Mouse (Mus musculus) small intestine, adult 2 months (tissue): Measurements from ENCODE around the gene Flnb. TPM values are rescaled to one million over a fixed set of nuclear protein-coding genes. Genes with fewer than 3 reads are reported as not detected.

Experiments used
- H3K27ac ChIP-seq: fragments of 200-500 bp; 2 replicates; pipeline ENCODE4 v1.5.1; 2012; ENCODE audit warnings: low read depth, low read length, control low read depth, inconsistent platforms; ENCODE audit not compliant: insufficient read depth
- H3K27me3 ChIP-seq: fragments of 200-500 bp; 2 replicates; pipeline ENCODE4 v1.6.1; 2012; ENCODE audit warnings: mild to moderate bottlenecking, moderate library complexity, low read length, inconsistent platforms; ENCODE audit not compliant: control insufficient read depth, insufficient read depth
- H3K36me3 ChIP-seq: fragments of 200-500 bp; 2 replicates; pipeline ENCODE4 v1.6.1; 2012; ENCODE audit warnings: mild to moderate bottlenecking, low read length, control low read depth, inconsistent platforms; ENCODE audit not compliant: control insufficient read depth, insufficient read depth
- H3K4me1 ChIP-seq: fragments of 200-500 bp; 2 replicates; pipeline ENCODE4 v1.6.1; 2012; ENCODE audit warnings: low read length, inconsistent platforms, mixed read lengths; ENCODE audit not compliant: control insufficient read depth, insufficient read depth, insufficient read length
- H3K4me3 ChIP-seq: fragments of 200-500 bp; 2 replicates; pipeline ENCODE4 v1.5.1; 2012; ENCODE audit warnings: low read depth, mild to moderate bottlenecking, control low read depth, inconsistent platforms, low read length, moderate library complexity
- CTCF ChIP-seq: fragments of 200-500 bp; IDR thresholded peaks from 2 replicates; pipeline ENCODE4 v1.5.1; 2012; ENCODE audit warnings: low read depth, mild to moderate bottlenecking, control low read depth, inconsistent platforms, low read length, moderate library complexity, mixed read lengths; ENCODE audit not compliant: insufficient replicate concordance, insufficient read length; ENCODE audit errors: extremely low read depth
- POLR2A ChIP-seq: fragments of 200-500 bp; IDR thresholded peaks from 2 replicates; pipeline ENCODE4 v1.6.1; 2012; ENCODE audit warnings: low read depth, mild to moderate bottlenecking, control low read depth, inconsistent platforms, low read length, moderate library complexity
- WGBS: fragments of 180-500 bp; shearing (Covaris S2); methylation state at CpG from one replicate; pipeline ENCODE4 v1.1.7; 2018; 5-methylcytosine and 5-hydroxymethylcytosine counted together
- polyA plus RNA-seq: library from polyadenylated mRNA; depleted of rRNA; stranded (reverse); fragments of >200 nt; gene quantifications from 2 replicates; pipeline ENCODE4 v1.2.3, GENCODE M21; 2012

Flnb gene
- polyA plus RNA-seq, 1 experiment = 54.8 TPM

DNA sequence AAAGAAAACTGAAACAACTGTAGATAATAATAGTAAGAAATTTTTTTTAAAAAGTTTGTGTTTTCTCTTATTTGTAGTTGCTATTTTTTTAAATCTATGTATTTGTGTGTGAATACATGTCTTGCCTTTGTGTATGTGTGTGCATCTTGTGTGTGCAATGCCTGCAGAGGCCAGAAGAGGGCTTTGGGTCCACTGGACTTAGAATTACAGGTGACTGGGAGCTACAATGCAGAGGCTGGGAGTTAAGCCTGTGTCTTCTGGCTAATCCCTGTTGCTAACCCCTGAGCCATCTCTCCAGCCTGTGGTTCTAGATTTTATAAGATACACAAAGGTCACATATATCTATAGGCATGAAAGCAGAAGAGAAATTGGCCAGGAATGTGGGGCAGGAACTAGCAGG, 17.1 kb upstream of the Flnb start:
- Histone ChIP-seq H3K27me3 (no peaks in the 10 kb centered on the region), H3K27ac (no peak overlapping the region), H3K36me3 (no peaks in the 10 kb centered on the region), H3K4me3 (no peak overlapping the region), H3K4me1 (peaks cover 9% of the 10 kb centered on the region; the same call in 1 of the 2 replicates)
- TF ChIP-seq POLR2A = no peak
- TF ChIP-seq CTCF = no peak

DNA sequence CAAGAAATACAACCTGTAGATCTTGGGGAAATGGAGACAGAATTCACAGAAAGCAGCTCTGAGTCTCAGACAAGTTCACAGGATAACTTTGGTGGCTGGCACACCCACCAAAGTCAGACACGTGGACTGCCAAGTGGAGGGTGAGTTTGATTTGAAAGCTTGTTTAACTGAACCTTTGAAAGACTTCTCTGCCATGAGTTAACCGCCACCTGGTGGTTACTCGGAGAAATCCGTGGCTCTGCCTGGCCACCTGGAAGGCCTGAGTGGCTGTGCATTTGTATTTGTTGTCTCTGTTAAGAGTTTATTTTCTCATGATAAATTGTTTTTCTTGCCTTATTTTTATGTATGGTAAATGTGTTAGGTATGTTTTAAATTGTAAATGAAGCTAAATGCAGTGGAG, 15.9 kb upstream of the Flnb start:
- H3K36me3 ChIP-seq = no peaks in the 10 kb centered on the region
- H3K4me1 ChIP-seq = peaks cover 9% of the 10 kb centered on the region; the same call in 1 of the 2 replicates
- WGBS = 3% methylated on average over 4 of the region's 4 CpGs
- H3K27me3 ChIP-seq = no peaks in the 10 kb centered on the region
- no peak overlapping the region for H3K27ac ChIP-seq
- no peak overlapping the region for H3K4me3 ChIP-seq
- no peak for TF ChIP-seq POLR2A
- peak; percentile 69; the same call in 1 of the 2 replicates for TF ChIP-seq CTCF

DNA sequence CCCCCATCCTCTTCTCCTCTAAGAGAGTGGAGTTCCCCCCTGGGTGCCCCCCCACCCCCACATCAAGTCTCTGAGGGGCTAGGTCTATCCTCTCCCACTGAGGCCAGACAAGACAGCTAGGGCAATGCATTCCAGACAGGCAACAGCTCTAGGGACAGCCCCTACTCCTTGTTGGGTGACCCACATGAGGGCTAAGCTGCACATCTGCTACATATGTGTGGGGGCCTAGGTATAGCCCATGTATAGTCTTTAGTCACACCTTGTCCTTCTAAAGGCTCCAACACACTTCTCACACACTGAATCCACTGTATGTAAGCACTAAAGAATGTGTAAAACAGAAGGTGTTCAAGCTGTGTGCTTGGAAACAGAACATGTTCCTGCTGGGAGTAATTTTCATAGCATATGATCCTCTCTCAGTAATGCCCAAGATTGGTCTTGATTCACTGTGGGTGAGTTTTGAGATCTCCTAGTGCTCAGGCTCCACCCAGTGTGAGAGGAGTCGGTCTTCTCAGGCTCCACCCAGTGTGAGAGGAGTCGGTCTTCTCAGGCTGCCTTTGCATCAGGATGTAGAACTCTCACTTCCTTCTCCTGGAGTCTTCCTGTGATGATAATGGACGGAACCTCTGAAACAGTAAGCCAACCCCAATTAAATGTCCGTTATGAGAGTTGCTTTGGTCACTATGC, 13.7 kb upstream of the Flnb start:
- no peaks in the 10 kb centered on the region for H3K27me3 ChIP-seq
- H3K36me3 ChIP-seq = no peaks in the 10 kb centered on the region
- H3K4me3 ChIP-seq = no peak overlapping the region
- WGBS = 35% methylated on average over 4 of the region's 4 CpGs
- H3K27ac ChIP-seq = no peak overlapping the region
- TF ChIP-seq CTCF (no peak), POLR2A (no peak)
- H3K4me1 ChIP-seq = peaks cover 24% of the 10 kb centered on the region; the same call in 1 of the 2 replicates

DNA sequence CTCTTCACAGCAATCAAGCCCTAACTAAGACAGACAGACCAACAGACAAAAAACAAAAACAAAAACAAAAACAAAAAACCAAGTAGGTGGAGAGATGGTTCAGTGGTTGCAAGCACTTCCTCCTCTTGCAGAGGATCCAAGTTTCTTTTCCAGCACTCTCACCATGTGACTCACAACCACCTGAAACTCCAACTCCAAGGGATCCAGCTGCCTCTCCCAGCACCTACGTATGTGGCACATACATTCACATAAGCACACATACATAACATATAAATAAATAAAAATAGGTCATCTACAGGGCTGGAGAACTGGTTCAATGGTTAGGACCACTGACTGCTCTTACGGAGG, 13.2 kb upstream of the Flnb start:
- no peak for TF ChIP-seq CTCF
- no peak for TF ChIP-seq POLR2A
- no peak overlapping the region for H3K4me3 ChIP-seq
- peaks cover 27% of the 10 kb centered on the region; the same call in 1 of the 2 replicates for H3K4me1 ChIP-seq
- no peaks in the 10 kb centered on the region for H3K36me3 ChIP-seq
- H3K27me3 ChIP-seq = no peaks in the 10 kb centered on the region
- H3K27ac ChIP-seq = no peak overlapping the region
- 88% methylated on average over 2 of the region's 2 CpGs for WGBS

DNA sequence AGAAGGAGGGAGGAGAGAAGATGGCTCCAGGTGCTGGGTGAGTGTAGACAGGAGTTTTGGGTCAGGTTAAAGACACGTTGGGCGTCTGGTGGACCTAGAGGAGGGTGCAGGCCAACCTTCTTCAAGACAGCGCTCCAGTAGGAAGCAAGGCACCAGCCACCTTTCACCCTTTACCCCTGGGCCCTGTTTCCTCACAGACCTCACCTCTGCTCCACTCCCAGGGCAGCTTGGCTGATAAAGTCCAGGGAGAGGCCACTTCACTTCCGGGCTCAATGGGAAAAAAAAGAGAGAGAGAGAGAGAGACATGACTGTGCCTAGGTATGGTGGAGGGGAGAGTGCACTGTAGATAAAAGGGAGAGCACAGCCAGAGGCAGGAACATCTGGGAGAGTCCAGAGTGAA, 10.0 kb upstream of the Flnb start:
- TF ChIP-seq POLR2A (no peak), CTCF (no peak)
- WGBS = 36% methylated on average over 4 of the region's 4 CpGs
- Histone ChIP-seq H3K27me3 (no peaks in the 10 kb centered on the region), H3K4me1 (peaks cover 23% of the 10 kb centered on the region; the same call in 1 of the 2 replicates), H3K4me3 (peak overlapping the region; percentile 17), H3K36me3 (no peaks in the 10 kb centered on the region), H3K27ac (peak overlapping the region; percentile 98)

DNA sequence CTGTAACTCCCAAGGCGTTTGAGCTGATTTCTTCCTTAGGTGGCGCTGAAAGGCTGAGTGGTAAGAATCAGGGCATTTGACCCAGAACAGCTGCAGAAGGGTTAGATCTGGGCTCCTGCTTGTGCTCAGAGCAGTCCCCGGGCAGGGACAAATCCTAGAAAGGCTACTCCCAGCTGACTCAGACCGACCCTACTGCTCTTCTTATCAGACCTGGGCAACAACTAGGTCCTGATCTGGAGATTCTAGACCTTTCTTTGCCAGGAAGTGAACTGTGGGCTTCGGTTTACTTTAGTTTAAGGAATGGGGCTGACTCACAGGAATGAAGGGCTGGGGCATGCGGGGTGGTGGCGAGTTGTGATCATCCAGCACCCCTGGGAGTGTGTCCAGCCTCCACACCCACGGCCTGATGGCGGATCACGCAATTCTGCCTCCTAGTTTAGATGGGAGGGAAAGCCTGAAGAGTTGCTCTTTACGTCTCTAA, 9.2 kb upstream of the Flnb start:
- TF ChIP-seq CTCF = no peak
- TF ChIP-seq POLR2A = no peak
- WGBS = 30% methylated on average over 11 of the region's 11 CpGs
- Histone ChIP-seq H3K27me3 (no peaks in the 10 kb centered on the region), H3K27ac (peak overlapping the region; percentile 98), H3K4me3 (peak overlapping the region; percentile 24), H3K36me3 (no peaks in the 10 kb centered on the region), H3K4me1 (peaks cover 23% of the 10 kb centered on the region; the same call in 1 of the 2 replicates)

DNA sequence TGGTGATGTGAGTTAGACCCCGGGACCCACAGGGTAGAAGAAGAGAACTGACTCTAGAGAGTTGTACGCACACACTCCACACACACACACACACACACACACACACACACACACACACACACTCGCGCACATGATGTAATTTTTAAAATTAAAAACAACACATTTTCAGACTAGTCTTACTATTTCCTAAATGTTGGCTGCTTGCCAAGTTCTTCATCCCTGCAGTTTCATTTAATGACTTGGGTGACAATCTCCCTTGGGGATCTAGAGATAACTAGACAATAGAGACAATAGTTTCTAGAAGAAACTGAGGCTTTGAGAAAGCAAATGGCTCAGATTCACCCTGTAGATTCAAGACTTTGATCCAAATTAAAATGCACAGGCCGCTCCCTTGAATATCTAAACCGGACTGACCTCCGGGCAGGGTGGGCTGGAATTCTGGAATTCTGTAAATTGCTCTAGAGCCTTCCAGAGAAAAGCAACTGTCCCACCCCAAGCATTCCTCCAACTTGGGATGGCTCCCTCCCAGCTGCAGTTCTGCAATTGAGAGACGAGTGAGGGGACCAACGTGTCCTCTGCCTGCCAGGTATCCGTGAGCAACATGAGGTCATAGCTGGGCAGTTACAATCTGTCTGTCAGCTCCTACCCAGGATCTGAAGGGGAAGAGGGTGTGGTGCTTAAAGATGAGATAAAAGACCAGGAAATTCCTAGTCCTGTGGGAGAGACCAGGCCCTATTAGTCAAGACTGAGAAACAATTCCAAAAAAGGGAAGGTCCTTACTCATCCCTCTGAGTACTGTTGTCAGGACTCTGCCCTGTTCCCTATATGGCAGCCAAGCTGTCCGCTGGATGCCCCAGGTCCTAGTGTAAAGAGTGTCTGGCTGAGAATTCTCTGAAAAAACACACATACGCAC, 8.5 kb upstream of the Flnb start:
- Histone ChIP-seq H3K27me3 (no peaks in the 10 kb centered on the region), H3K4me1 (peaks cover 20% of the 10 kb centered on the region; the same call in 1 of the 2 replicates), H3K27ac (peak overlapping the region; percentile 98), H3K36me3 (no peaks in the 10 kb centered on the region), H3K4me3 (no peak overlapping the region; the same call in 1 of the 2 replicates)
- WGBS = 52% methylated on average over 12 of the region's 12 CpGs
- TF ChIP-seq POLR2A (no peak), CTCF (no peak)
